Mouse (Mus musculus) kidney, adult 11 months (tissue): ENCODE results near the gene Olfr655.

Source experiments
- DNase-seq: peaks from one replicate; pipeline ENCODE4 v3.0.0; 2022

Olfr655 gene

DNA sequence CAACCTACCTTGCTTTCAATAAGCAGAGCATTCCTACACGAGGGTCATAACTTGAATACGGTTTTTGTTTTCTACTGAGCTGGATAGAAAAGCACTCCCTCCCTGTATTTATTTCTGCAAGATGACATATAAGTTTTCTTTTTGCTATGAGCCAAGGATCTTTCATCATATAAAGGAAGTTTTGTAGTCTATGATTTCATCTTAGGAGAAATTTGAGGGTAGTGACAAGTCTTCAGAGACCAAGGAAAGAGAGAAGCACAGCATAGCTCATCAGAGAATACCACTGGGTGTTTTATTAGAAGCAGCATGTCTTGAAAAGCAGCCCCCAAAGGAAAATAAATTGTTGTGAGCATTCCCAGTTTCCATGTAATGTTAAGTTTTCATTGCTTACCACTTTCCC is at the start of gene Olfr655:
Olfr655 (minus strand) TSS at position 101 of the 400 bp plus-strand sequence.
- DNase-seq = no peak

DNA sequence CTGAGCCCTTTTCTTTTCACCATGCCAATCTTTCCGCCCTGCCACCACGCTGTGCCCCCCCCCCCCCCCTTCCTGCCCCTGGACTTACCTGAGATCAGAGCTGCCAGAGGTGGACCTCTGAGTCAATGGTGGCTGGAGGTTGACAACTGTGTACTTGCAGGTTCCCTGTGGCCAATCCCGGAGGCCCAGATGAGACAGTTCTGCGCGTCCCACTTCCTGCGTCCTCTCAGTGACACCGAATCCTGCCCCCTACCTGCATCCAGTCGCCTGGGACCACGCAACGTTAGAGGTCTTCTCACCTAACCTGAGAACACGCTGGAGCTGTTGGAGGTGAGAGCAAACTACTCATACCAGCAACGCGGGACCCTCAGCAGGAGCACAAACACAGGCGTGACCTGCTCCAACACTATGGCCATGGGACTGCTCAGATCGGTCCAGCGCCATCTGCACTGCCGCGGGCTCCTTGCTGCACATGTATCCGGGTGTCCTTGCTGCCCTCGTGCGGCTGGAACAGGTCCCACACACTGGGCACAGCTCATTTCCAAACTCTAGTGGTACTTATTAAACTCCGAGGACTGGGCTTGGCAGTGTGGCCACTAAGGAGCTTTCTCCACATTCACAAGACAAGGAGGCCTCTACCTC is 45.4 kb upstream of the Olfr655 start, which contains the start of gene Olfr658:
Olfr658 (minus strand) TSS at position 465 of the 642 bp plus-strand sequence.
- DNase-seq = peak; percentile 6

- no peak for DNase-seq
Observed at GRCm38 (mm10) chr7:104624494-104624893, 22.9 kb upstream of the Olfr655 start, which contains the start of gene Olfr657. Gene Olfr657, plus strand, starts transcription at chr7:104624794.

- DNase-seq = no peak
Observed at GRCm38 (mm10) chr7:104613655-104614054, 12.1 kb upstream of the Olfr655 start, which contains the start of gene Olfr656. Gene Olfr656, plus strand, starts transcription at chr7:104613955.

DNA sequence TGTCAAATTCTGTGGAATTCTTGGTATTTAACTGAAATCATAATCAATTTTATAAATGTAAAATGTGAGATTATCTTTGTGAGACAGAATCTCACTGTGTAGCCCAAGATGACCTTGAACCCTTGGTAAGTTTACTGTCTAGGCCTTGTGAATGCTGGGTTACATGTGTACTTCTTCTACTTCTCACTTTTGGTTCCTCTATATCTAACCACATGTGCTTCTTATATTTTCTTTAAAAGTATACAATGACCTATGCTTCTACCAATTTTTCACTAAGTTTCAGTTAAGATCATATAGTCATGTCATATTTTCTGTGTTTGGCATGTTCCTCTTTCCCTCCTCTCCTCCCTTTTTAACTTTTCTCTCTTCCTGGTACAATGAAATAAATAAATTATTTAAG is 3.1 kb upstream of the Olfr655 start:
- DNase-seq = no peak

DNA sequence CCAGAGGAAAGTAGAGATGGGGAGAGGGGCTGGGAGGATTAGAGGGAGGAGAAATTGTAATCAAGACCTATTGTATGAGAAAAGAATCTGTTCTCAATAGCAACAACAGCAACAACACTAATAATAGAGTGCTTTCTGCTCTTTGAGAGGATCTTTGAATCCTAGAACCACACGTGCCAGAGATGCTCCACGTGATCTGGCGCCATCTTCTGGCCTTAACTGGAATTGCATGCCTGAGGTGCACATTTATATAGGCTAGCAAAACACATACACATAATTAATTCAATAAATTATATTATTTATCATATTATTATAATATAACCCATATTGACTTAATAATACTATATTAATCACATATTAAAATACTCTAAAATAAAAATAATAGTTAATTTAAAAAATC is 1.6 kb upstream of the Olfr655 start:
- no peak for DNase-seq

DNA sequence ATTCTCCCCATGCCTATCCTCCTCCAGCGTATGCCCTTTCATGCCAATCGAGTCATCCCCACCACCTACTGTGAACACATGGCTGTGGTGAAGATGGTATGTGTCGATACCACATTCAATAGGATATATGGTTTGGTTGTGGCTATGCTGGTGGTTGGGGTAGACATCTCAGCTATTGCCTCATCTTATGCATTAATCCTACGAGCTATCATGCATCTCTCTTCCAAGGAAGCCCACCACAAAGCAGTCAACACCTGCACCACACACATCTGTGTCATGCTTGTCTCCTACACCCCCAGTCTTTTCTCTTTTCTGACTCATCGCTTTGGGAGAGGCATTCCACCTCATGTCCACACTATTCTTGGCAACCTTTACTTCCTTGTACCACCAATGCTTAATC is 13.3 kb downstream of the Olfr655 start:
- DNase-seq = no peak

GRCm38 (mm10) chr7:104586725-104587124 is 14.9 kb downstream of the Olfr655 start, which contains the start of gene Olfr654:
Gene Olfr654, plus strand, starts transcription at chr7:104587025.
- DNase-seq = no peak

GRCm38 (mm10) chr7:104581429-104581828 is 20.1 kb downstream of the Olfr655 start:
- DNase-seq = no peak

- no peak for DNase-seq
Observed at GRCm38 (mm10) chr7:104580846-104581245, 20.7 kb downstream of the Olfr655 start.

- DNase-seq = no peak
Observed at GRCm38 (mm10) chr7:104577014-104577413, 24.6 kb downstream of the Olfr655 start, which contains the start of gene Olfr653. Gene Olfr653, plus strand, starts transcription at chr7:104577314.

DNA sequence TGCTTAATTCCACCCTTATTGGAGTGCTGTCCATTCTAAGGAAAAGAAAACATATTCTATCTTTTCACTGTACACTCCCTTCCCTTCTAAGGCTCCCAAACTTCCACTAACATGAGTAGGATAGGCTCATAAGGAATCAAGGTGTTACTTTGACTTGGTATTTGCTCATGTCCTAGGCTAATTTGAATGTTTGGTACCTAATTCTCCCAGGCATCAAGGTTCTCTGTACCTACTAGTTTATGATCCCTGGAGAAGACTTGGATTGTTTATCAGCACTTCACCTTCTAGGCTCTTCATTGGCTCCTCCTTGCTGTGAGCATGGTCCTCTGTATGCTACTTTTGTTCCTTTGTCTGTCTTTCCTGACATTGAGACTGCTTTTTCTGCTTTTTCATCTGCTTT is 41.0 kb downstream of the Olfr655 start, which contains the start of gene Olfr652:
Olfr652 (plus strand) TSS at position 301 of the 400 bp plus-strand sequence.
- DNase-seq = no peak

- no peak for DNase-seq
Observed at GRCm38 (mm10) chr7:104552700-104553099, 48.9 kb downstream of the Olfr655 start.

DNA sequence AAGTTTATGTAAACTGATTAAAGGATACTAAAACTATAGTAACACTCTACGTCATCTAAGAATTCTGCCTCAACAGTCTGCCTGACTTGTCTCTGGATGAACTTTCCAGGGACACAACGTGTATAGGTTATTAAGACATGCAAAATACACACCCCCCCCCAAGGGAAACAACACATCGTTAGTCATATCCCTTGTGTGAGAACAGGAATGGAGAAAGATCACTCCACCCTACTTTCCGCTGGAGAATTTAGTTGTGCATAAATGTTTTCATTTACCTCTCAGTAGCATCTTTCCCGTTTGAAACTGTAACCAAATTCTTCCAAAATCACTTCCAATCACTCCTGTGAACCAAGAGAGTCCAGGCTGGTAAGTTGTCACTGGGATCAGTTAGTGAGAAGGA is 51.7 kb downstream of the Olfr655 start, which contains the start of gene Olfr651:
Olfr651 (plus strand) TSS at position 301 of the 400 bp plus-strand sequence.
- no peak for DNase-seq
